Mouse (Mus musculus) retina, postnatal 7 days (tissue): ENCODE results near the gene Myocd.
A peak's percentile ranks its signal among the peaks of the same experiment; 100 is the strongest.

ENCODE experiments used
- DNase-seq: peaks from one replicate; pipeline ENCODE4 v3.0.0-alpha.2; 2012; ENCODE audit warnings: low read depth, low spot score

Gene Myocd

DNA sequence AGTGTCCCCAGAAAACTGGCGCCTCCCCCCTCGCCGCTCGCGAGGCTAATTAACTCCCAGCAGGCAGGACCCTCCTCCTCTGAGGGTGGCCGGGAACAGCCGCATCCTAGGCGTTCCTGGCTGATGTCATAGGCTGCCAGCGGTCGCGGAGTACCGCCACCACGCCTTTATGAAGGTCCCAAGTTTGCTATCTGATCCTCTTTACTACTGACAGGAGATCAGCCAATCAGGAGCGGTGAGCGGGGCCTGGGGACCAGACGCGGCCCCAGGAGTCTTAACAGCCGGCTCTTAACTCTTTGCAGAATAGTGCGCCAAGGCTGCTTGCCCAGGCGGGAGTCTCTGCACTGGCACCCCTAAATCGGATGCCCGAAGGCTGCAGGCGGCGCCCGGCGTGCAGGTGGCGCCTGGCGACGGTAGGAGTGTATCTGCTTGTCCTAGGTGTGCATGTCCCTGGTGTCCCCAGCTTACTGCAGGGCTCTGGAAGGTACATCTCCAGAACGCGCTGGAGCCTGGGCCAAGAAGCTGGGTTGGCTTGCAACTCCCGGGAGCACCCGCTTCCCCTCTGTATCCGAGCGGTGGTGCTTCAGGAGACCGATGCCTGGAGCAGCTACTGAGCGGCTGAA, at the start of gene Myocd:
Gene Myocd (minus strand): TSS at position 139 of the 623 bp plus-strand sequence.
- DNase-seq = peak; percentile 33

- no peak for DNase-seq
Observed at GRCm38 (mm10) chr11:65303824-65304223, 34.0 kb upstream of the Myocd start.

DNA sequence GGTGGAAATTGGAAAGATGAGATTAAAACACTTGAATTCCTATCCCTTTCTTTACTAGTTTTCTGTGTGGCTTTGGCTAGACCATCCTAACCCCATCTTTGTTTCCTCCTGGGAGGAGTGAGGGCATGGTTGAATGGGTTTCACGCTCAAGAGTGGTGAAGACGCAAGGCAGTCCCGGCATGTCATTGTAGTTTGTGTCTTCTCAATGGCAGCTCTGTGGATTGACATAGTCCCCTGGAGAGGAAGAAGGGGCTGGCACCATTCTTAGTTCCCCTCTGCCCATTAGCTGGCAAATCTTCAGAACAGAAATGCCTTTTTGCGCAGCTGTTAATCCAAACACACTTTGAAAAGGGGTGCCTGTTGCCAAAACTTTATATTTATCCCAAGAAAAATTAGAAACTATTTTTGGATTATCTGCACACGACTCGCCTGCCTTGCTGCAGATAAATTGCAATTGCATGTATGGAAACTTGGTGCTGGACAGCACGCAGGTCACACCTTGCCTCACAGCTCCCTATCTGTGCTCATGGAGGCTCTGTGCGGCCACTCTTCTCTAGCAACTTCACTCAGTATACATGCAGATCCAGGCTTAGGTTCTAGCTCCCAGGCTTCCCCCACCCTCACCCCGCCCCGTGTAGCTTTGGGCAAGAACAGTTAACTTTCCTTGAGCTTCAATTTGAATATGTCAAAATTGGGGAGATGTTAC, 24.5 kb upstream of the Myocd start:
- DNase-seq = no peak

DNA sequence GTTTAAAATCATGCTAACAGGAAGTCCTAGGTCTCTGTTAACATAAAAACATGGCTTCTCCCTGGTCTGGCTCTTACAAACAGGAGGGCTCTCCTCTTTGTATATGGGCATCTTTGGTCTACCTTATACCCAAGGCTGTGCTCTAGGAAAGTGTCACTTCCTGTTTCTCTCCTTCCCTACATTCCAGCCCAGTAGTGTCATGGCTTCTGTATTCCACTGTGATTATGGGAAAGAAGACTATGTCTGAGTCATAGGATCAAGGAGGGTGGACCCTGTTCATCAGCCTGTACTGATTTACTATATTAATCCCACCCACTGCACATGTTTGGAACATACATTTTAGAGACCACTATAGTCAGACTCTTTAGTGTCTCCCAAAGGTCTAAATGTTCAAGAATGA, 23.2 kb upstream of the Myocd start:
- no peak for DNase-seq

- DNase-seq = no peak
Observed at GRCm38 (mm10) chr11:65287706-65288105, 17.9 kb upstream of the Myocd start.

DNA sequence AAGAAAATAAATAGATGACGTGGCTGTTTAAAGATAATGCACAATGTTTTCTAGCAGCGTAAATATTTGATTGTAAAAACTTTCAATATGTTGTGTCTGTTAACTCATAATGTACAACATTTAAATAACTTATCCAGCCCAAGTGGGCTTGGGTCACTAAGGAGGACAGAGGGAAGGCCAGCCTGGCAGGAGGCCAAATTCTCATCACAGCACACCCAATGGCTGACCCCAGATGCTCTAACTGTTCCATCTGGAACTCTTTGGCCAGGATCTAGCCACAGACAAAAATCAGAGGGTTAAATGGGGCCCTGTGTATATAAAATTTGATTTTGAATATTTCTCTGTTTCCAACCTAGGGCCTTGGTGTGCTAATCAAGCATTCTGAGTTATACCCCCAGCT, 16.4 kb upstream of the Myocd start:
- no peak for DNase-seq

- DNase-seq = no peak
Observed at GRCm38 (mm10) chr11:65275441-65275840, 5.7 kb upstream of the Myocd start.

DNA sequence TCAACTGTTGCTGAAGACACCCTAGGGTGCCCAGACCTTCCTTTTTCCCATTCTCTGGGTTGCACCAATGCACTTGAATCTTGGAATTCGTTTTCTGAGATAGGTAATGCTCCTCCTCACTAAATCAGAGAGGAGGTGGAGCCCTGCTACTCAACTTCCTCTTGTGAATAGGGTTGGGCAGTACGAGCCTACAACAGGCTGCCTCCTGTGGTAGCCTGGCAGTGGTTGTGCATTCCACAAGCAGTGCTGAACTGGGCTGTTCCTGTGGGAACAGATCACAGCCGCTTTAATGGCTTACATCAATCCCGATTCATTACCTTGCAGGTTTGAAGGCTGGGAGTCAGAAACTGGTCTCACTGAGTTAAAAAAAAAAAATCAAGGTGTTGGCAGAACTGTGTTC, 1.2 kb upstream of the Myocd start:
- DNase-seq = no peak

DNA sequence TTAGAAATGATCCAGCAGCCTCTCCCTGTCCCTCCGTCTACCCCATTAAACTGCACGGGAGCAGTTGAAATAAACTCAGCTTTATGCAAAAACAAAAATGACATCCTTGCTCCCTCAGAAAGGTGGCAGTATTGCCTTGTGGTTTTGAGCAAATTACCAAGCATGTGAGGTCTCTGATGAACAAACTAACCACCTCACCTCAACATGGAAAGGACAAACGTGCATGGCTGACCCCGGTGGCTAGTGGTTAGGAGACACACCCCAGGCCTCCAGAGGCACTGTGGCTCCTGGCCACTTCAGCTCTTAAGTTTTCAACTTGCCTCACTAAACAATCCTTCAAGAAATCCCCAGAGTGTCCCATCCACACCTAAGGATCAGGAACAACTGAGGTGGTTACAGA, 1.5 kb downstream of the Myocd start:
- no peak for DNase-seq

GRCm38 (mm10) chr11:65263466-65263865, 6.3 kb downstream of the Myocd start:
- DNase-seq = no peak

GRCm38 (mm10) chr11:65258997-65259396, 10.8 kb downstream of the Myocd start:
- DNase-seq = no peak

GRCm38 (mm10) chr11:65256143-65256542, 13.6 kb downstream of the Myocd start:
- no peak for DNase-seq

- DNase-seq = no peak
Observed at GRCm38 (mm10) chr11:65255564-65255963, 14.2 kb downstream of the Myocd start.

DNA sequence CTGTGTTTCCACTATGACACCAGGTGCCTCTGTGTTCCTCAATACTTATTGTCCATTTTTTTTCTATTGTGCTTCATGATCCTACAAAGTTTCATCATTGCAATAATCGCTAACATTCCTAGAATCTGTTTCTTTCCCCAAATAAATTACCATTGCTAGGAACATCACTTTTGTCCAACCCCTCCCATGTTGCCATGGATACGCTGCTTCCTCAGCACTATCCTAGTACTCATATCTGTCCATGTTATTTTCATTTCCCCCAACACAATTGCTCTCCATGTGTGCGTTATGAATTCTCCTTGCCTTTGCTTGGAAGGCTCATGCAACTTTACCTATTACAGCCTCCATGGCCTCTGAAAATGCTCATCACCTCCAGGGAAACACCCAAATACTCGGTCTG, 19.4 kb downstream of the Myocd start:
- no peak for DNase-seq

GRCm38 (mm10) chr11:65246301-65247054, 23.3 kb downstream of the Myocd start:
- DNase-seq = no peak

DNA sequence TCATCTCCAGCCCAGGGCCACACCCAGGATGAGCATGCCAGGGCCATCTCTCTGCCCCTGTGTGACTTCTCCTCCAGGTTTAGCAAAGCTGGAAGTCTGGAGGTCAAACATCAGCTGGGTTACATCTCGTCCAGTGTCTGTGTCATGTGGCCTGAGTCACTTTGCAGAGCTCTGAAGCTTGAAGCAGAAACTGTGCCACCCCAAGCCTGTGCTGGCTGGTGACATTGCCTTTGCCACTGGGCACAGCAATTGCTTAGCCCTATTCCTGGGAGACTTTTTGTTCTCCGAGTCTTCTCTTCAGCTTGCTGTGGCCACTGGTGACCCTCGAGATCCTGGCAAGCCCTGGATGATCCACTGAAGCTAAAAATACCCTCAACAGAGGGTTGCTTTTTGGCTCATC, 26.2 kb downstream of the Myocd start:
- DNase-seq = no peak

DNA sequence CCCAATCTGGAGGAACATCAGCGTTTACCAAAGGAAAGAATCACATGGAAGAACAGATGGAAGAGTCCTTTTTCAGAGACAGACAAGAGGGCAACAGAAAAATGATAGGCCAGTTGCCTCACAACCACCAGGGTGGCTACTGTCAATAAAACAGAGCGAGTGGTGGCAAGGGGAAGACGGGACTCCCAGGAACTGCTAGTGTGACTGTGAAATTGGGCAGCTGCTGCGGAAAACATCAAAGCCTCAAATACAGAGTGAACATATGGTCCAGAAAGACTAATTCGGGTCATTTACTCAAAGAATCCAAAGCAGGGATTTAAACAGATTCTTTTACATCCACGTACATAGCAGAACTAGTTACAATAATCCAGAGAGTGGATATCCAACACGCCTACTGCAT, 29.3 kb downstream of the Myocd start:
- no peak for DNase-seq

- DNase-seq = no peak
Observed at GRCm38 (mm10) chr11:65237896-65238295, 31.9 kb downstream of the Myocd start.

GRCm38 (mm10) chr11:65236907-65237306, 32.9 kb downstream of the Myocd start:
- no peak for DNase-seq

DNA sequence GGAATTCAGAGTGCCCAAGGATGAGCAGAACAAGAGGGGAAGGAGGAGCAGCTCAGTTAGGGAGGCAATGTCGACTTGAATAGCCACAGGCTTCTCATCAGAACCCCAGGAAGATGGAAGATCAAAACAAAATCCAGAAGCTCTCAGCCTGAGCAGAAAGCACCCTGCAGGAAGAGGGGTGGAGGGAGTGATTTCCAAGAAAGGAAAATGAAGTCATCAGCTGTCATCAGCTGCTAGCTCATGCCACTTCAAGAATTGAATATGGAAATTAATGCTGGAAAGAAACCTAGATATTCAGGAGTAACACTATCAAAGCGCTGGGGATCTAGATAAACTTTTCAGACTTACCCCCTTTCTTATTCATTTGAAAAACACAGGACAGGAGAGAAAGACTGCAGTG, 34.4 kb downstream of the Myocd start:
- DNase-seq = no peak

DNA sequence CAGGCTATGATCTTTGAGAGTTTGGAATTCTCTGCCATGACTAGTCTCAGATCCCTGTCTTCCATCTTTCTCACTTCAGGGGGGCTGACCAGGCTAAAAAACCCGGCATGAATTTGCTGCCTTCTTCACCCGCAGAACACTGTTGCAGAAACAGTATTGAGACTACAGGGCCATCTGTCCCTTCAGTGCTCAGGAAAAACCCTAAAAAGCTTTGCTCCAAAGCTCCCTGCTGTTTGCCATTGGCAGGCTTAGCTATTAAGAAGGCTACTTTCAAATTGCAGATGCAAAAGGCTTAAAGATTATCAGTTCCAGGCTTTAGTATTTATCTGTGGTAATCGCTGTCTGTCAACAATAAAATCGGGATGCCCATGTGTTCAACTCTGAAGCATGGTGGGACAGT, 38.0 kb downstream of the Myocd start:
- DNase-seq = peak; percentile 43

- no peak for DNase-seq
Observed at GRCm38 (mm10) chr11:65226766-65227165, 43.0 kb downstream of the Myocd start.
